Mouse (Mus musculus) liver, postnatal 0 days (tissue): ENCODE measurements at regions not wholly inside any gene's neighbourhood (a gene's known extent, or its start where the extent isn't known, plus 50 kb on each side); places are given as distances from the start of the nearest gene placed in this dataset.

Experiments
- CTCF ChIP-seq: sonication (generic); IDR thresholded peaks from 2 replicates; pipeline ENCODE4 v1.5.1; 2016; ENCODE audit warnings: antibody characterized with exemption, low read depth
- EP300 ChIP-seq: IDR thresholded peaks from 2 replicates; pipeline ENCODE4 v1.6.1; 2016; ENCODE audit warnings: antibody characterized with exemption, low read depth, mild to moderate bottlenecking

GRCm38 (mm10) chr9:117900631-117901030 lies 139.7 kb upstream of the Azi2 start:
- no peak for TF ChIP-seq CTCF
- TF ChIP-seq EP300: no peak
